Mouse (Mus musculus) 416B (cell line): ENCODE results near the gene Kif14.
"Not testable (repeated sequence)": the region's sequence is repeated elsewhere in the genome, so short reads cannot be mapped to it uniquely, and the experiment has no call there.

Experiments used
- DNase-seq: peaks from one replicate; pipeline ENCODE4 v3.0.0; 2011; ENCODE audit warnings: low read depth

Kif14 gene

DNA sequence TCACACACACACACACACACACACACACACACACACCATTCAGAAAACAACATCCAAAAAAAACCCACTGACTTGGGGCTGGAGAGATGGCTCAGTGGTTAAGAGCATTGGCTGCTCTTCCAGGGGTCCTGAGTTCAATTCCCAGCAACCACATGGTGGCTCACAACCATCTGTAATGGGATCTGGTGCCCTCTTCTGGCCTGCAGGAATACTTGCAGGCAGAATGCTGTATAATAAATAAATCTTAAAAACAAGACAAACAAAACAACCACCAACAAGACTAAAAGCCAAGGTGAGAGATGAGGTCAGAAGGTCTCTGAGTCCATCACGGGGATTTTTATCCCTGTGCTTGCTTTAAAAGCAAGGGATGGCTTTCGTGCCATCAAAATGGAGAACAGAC lies 90.5 kb downstream of the Kif14 start:
- DNase-seq = not testable (repeated sequence)

DNA sequence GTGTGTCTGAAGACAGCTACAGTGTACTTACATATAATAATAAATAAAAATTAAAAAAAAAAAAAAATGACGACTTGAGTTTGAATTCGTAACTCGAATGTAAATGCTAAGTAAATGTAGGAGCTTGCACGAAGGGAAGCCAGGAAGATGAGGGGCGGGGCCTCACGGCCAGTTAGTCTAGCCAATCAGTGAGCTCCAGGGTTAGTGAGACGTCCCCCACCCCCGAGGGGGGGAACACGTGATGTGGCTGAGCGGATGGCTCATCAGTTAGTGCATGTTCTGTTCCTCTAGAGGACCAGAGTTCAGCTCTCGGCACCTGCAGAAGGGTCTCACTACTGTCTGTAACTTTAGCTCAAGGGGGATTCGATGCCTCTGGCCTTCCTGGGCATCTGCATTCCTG lies 91.3 kb downstream of the Kif14 start:
- no peak for DNase-seq

DNA sequence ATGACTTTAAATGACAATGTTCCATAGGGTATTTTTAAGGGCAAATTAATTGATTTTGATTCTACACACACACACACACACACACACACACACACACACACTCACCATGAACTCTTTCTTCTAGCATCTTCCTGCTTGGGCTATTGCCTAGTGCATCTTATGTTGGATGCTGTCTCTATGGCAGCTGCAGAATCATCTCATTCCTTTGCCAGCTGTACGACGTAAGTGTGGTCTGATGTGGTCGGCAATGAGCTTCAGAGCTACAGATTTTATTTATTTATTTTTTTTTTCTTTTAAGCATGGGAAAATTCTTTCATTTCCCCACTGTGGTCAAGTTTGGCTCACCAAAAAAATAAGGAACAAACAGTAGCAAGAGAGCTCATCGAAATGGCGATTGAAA lies 92.6 kb downstream of the Kif14 start:
- DNase-seq = no peak

DNA sequence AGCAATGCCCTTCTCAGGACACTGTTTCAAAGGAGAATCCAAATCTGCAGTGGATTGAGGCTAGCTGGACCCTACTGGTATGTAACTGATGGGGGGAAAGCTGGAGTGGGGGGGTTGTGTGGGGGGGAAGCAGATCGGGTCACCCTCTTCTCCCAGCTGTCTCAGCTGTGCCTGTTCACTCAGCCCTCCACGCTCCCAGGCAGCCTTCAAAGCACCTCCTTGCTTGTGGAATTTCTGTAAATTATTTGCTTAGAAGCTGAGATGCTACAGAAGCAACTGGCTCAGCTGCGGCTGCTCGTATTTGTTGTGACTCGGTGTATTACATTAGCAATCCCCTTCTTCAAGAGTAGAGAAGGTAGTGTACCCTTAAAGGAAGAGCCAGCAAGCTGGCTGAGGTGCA lies 93.1 kb downstream of the Kif14 start:
- no peak for DNase-seq

DNA sequence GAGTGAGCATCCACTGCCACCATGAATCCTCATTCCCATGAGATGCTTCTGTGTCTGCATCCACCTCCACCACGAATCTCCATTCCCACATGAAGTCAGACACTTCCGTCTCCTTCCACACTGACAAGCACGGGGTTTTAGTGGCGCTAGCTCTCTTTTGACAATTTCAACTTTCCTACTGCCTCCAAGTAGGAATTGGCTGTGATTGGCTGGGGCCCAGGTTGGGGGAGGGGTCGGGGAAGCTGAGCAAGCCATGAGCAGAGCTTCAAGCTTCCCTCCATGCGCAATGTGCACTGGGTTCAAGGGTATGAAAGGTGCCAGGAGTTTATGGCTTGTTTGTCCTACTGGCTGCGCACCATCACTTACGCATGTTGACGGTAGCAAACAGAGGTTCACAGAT lies 93.6 kb downstream of the Kif14 start:
- DNase-seq = no peak

DNA sequence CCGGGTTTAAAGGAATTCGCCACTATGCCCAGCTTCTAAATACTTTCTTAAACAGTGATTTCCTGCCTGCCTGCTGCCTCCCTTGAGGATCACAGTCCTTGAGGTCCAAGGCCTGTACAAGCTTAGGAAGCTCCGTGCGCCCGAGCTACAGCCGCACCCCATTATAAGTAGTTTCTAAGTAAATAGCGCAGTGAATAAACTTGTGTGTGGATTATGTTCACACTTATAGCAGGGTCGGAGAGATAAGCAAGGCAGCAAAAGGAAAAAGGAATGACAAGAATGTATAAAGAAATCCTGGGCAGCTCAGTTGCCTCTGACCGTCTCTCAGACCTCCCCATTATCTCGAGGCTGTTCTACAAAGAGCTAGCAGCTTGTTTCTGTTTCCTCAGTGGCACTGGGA lies 95.7 kb downstream of the Kif14 start:
- DNase-seq = no peak

DNA sequence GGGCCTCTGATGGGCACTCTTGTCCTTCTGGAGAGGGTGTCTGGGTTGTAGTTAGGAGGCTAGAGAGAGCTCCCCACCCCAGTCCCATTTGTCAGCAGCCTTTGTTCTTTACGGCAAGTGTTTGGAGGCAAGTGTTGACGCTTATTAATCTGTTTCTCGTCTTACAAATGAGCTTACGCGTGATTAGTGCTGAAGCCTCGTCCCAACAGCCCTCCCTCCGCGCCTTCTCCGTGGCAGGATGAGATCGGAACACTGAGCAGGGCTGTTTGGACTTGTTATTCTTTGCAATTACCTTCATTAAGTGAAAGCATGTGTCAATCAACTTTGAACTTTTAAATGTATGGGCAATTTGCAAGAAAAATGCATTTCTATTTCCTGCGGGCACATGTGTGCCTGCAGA lies 97.0 kb downstream of the Kif14 start:
- DNase-seq = no peak

DNA sequence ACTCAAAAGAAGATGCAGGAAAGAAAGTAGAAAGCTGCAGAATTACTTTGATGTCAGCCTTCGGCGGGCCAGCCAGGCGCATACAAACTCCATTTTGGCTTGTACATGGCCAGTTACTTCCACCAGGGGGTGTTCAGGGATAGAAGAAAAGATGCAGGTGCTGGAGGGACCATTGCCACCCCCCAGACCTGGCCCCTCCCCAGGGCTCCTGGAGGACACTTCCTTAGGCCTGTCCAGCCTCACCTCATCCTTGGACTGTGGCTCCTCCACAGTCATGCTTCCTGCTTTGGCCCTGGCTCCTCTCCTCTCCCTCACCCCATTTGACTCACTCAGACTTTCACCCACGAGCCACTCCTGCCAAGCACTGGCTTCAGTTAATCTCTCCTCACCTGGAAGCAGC lies 98.8 kb downstream of the Kif14 start:
- no peak for DNase-seq

DNA sequence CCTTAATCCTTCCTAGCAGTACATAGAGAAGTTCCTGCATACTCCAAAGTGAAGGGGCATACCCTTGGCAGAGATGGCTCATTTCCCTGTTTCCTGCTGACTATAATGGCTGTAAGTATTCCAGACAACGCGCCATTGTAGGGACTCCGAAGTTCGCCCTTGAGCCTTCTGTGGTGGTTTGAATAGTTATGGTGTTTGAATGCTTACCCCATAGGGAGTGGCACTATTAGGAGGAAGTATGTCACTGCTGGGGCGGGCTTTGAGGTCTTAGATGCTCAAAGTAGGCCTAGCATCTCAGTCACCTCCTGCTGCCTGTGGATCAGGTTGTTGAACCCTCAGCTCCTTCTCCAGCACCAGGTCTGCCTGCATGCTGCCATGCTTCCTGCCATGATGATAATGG lies 100.2 kb downstream of the Kif14 start:
- no peak for DNase-seq

DNA sequence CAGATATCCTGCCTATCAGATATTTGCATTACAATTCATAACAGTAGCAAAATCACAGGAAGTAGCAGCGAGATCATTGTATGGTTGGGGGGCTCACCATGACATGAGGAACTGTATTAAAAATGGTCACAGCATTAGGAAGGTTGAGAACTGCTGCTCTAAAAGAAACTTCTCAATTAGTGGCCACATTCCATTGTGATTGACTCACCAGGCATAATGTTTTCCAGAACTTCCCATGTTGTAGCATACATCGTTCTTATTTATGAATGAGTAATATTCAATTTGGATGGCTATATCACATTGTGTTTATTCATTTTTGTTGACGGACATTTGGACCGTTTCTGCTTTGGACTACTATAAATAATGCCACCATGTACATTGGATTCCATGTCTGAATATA lies 101.5 kb downstream of the Kif14 start:
- DNase-seq = no peak

DNA sequence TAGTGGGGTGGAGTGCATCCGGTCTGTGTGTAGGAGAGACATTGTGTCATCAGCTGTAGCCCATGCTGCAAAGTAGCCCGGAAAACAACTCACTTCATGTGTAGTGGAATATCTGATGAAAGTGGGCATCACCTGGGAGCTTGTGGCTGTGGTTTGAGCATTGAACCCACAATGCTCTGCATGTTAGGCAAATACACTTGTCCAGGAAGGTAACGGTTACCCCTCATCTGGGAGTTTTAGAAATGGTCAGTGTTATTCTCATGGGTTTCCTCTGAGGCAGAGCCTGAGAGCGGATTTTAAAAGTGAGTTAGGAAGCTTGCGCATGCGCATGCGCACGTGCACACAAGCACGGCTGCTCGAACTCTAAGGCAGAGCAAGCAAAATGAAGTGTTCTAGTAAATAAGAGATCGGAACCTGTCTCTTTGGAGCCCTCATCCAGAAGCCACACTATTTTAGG lies 102.6 kb downstream of the Kif14 start:
- DNase-seq = peak; percentile 17

DNA sequence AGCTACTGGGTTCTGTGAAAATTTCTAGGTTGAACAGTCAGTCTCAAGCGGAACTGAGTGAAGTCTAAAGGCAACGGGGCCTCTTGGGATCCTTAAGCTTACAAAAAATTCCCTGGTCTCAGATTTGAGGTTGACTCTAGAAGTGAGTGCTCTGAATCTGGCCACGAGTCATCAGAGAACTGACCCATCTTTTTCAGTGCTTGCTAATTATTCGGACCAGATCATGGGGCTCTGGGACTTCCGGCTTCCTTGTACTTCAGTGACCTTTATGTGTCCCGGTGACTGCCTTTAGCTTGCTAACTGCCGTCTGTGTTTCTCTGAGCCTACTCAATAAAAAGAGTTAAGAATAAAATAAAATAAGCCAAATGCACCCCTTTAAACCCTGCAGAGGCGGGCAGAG lies 103.1 kb downstream of the Kif14 start:
- no peak for DNase-seq

DNA sequence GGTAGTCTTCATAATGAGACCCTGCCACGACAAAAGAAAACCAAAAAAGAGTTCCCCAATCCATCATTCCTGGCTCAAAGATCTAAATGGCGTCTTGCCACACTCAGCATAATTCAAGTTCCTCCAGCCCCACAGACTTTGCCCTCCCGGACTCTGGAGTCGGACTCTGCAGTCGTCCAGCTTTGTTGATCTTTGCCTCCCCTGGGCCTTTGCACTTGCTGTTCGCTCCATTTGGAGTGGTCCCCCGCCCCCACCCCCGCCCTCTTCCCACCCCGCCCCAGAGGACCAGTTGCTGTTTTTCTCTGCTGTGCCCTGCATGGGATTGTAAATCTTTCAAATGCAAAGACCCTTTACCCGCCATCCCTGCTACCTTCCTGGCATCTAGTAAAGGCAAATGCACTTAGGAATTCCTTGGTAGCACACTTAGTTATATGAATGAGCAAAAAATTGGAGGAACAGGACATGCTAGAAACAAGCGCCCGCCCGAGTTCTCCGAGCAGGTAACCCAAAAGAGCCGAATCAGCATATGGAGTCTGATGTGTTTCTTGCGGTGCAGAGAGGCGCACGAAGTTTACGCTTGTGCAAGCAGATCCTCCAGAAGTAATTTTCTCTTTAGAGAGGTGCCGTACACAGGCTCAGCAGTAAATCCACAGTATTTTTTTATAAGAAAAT lies 103.6 kb downstream of the Kif14 start:
- DNase-seq = no peak

DNA sequence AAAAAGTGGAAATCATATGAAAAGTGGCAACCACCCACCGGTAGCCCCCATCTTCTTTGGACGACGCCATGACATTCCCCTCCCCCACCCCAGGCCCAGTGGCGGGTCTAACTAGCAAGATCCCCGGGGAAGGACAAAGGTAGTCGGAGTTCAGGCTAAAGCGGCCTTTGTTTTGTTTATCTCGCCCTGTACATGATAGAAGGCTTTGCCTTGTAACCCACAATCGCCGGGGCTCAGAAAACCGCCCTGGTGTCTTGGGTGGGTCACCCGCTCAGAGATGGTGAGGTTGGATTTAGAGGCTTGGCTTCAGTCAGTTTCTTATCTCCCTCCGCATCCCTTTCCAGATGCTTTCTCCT lies 104.1 kb downstream of the Kif14 start:
- no peak for DNase-seq

DNA sequence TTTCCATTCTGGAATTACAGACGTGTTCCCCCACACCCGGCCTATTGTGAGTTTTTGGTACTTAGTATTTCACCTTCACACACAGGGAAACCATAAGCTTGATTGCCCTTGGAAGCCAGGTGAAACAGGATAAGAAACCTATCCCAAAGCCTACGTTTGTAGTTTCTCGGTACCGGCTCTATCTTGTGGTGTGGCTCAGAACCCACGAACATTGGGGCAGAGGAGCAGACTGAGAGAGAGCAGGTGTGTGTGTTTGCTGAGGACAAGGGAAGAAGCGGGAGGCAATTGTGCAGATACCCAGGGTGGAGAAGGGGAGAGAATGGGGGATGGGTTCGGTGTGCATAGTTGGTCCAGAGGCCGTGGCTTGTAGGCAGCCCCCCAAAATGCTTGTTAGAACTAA lies 104.8 kb downstream of the Kif14 start:
- DNase-seq = no peak

DNA sequence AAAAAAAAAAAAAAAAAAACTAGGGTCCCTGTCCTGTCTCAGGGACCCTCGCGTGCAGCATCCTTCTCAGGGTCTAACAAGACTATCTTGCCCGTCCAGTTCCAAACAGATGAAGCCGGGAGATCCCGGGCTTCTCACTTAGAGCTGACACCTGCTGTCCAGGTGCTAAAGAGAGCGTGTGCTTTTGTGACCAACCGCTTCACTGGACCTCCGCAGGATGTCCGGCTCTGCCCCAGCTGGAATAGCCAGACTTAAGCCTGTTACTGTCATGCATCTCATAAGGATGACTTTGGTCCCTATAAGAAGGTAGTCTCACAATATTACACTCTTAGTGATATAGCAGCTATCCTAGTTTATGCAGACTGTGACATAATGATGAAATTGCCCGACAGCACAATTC lies 105.4 kb downstream of the Kif14 start:
- no peak for DNase-seq

DNA sequence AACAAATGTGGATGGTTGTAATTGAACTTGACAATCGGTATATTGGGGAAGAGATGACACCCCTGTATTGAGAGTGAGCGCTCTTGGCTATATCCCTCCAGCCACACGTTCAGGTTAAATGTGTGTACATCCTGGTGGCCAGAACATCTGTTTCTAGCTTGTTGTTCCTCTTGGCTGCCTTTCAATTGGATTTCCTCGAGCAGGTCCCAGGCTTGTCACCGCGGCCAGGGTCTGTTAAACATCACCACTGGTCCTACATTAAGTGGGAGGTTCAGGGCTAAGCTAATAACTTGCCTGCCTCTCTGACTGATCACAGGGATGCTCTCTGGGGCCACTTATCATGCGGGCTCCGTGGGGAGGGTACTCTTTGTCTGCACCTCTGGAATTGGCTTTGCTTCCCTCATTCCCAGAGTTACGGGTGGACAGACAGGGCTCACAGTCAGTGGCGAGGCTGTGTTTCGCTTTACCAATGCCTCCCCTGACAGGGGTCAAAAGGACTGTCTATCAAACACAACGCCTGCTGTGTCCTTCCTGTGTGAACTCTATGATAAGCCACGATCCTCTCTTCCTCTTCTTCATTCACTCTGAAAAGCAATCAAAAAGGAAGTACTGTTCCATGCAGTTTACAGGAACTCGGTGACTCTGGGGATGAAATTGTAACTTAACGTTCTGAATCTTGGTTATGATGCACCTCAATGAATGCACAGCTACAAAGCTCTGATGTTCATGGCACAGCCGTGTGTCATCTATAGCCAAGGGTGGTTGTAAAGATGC lies 111.9 kb downstream of the Kif14 start:
- DNase-seq = peak; percentile 56

DNA sequence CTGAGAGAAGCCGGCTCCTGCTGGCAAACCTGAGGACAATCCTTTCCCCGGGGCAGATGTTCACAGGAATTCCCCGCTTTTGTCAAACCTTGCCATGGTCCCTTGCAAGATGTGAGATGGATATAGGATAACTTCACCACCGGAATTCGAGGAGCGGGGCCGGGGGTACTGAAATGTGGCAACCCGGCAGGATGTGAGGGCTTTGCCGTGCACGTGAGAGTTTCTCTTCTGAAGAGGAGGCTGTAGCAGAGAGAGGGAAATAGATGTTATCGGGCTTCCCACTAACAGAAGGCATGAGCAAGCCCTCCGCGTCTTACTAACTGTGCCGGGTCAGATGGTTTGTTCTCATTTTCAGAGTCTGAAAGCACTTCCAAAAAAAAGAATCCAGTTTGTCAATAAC lies 113.2 kb downstream of the Kif14 start:
- DNase-seq = peak; percentile 67

DNA sequence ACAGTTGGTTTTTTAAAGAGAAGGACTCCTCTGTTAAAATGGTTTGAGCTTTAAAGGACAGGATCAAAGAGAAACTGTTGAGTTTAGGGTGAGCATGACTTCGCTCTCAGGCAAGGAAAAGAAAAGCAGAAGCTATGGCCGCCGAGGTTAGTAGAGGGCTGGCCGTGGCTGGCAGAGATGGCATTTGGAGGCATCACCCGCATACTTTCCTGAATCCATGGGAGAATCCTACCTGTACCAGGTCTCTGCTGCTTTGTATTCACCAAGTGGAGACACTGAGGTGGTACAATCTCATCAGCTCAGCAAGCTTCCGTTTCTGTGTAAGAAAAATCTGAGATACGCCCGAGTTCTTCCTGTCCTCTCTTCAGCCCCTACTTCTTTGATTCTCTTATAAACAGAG lies 114.1 kb downstream of the Kif14 start:
- peak; percentile 37 for DNase-seq
